Mouse (Mus musculus): Measurements from ENCODE around the gene Pkp1. TPM values are rescaled to one million over a fixed set of nuclear protein-coding genes. Genes with fewer than 3 reads are reported as not detected.

Pkp1 gene
- polyA plus RNA-seq, 2 experiments, result 31.2 to 41.5 TPM

GRCm38 (mm10) chr1:135913657-135914056 lies 5.3 kb downstream of the Pkp1 start:
- no peaks in the 10 kb centered on the region for H3K36me3 ChIP-seq (ENCODE audit: control insufficient read depth, insufficient read depth, low read length)
- WGBS, result 73% methylated on average over 4 of the region's 4 CpGs
- H3K27ac ChIP-seq (replicated peaks; ENCODE audit: low read depth, low read length), result no peak overlapping the region
- no peak overlapping the region for H3K4me3 ChIP-seq (replicated peaks; ENCODE audit: low read length)
- H3K9me3 ChIP-seq (ENCODE audit: control insufficient read depth, low read length), result no peaks in the 10 kb centered on the region
- no peak overlapping the region for H3K9ac ChIP-seq (ENCODE audit: low read depth, low read length, severe bottlenecking)
- no peak for TF ChIP-seq POLR2A (IDR thresholded peaks at IDR 0.05; ENCODE audit: borderline replicate concordance, extremely low read depth, insufficient read depth, insufficient read length)
- no peak for DNase-seq (ENCODE audit: low spot score)
- no peak overlapping the region for H3K4me2 ChIP-seq (replicated peaks; ENCODE audit: low read depth, low read length, severe bottlenecking)
- no peaks in the 10 kb centered on the region; the same call in 1 of the 2 replicates for H3K4me1 ChIP-seq (ENCODE audit: control insufficient read depth, insufficient read depth, low read length)
- ATAC-seq (ENCODE audit: low FRiP score, low read depth), result no peak
- peaks cover 25% of the 10 kb centered on the region for H3K27me3 ChIP-seq (ENCODE audit: control insufficient read depth, insufficient read depth, low read length)

- ATAC-seq (ENCODE audit: low FRiP score, low read depth) (no peak), DNase-seq (ENCODE audit: low spot score) (no peak)
- TF ChIP-seq POLR2A (IDR thresholded peaks at IDR 0.05; ENCODE audit: borderline replicate concordance, extremely low read depth, insufficient read depth, insufficient read length), result no peak
- Histone ChIP-seq H3K36me3 (ENCODE audit: control insufficient read depth, insufficient read depth, low read length) (no peaks in the 10 kb centered on the region), H3K4me2 (replicated peaks; ENCODE audit: low read depth, low read length, severe bottlenecking) (no peak overlapping the region), H3K4me3 (replicated peaks; ENCODE audit: low read length) (no peak overlapping the region), H3K27ac (replicated peaks; ENCODE audit: low read depth, low read length) (no peak overlapping the region), H3K9me3 (ENCODE audit: control insufficient read depth, low read length) (no peaks in the 10 kb centered on the region), H3K4me1 (ENCODE audit: control insufficient read depth, insufficient read depth, low read length) (no peaks in the 10 kb centered on the region), H3K27me3 (ENCODE audit: control insufficient read depth, insufficient read depth, low read length) (no peaks in the 10 kb centered on the region; the same call in 1 of the 2 replicates), H3K9ac (ENCODE audit: low read depth, low read length, severe bottlenecking) (no peak overlapping the region)
- 20% methylated on average over 6 of the region's 6 CpGs for WGBS
Observed at GRCm38 (mm10) chr1:135909381-135909780, 9.6 kb downstream of the Pkp1 start.

- Histone ChIP-seq H3K4me1 (ENCODE audit: control insufficient read depth, insufficient read depth, low read length) (no peaks in the 10 kb centered on the region), H3K27ac (replicated peaks; ENCODE audit: low read depth, low read length) (no peak overlapping the region), H3K4me2 (replicated peaks; ENCODE audit: low read depth, low read length, severe bottlenecking) (no peak overlapping the region), H3K36me3 (ENCODE audit: control insufficient read depth, insufficient read depth, low read length) (no peaks in the 10 kb centered on the region), H3K4me3 (replicated peaks; ENCODE audit: low read length) (no peak overlapping the region), H3K27me3 (ENCODE audit: control insufficient read depth, insufficient read depth, low read length) (no peaks in the 10 kb centered on the region), H3K9me3 (ENCODE audit: control insufficient read depth, low read length) (no peaks in the 10 kb centered on the region), H3K9ac (ENCODE audit: low read depth, low read length, severe bottlenecking) (no peak overlapping the region)
- WGBS, result 22% methylated on average over 11 of the region's 11 CpGs
- DNase-seq (ENCODE audit: low spot score), result peak; percentile 34
- no peak for TF ChIP-seq POLR2A (IDR thresholded peaks at IDR 0.05; ENCODE audit: borderline replicate concordance, extremely low read depth, insufficient read depth, insufficient read length)
- ATAC-seq (ENCODE audit: low FRiP score, low read depth), result 0 out of 2 replicates have a peak, but pooled peaks have one; percentile 65
Observed at GRCm38 (mm10) chr1:135906736-135907135, 12.3 kb downstream of the Pkp1 start.

- ATAC-seq (ENCODE audit: low FRiP score, low read depth) (no peak), DNase-seq (ENCODE audit: low spot score) (peak; percentile 44)
- H3K9me3 ChIP-seq (ENCODE audit: control insufficient read depth, low read length), result no peaks in the 10 kb centered on the region
- H3K9ac ChIP-seq (ENCODE audit: low read depth, low read length, severe bottlenecking), result no peak overlapping the region
- H3K36me3 ChIP-seq (ENCODE audit: control insufficient read depth, insufficient read depth, low read length), result no peaks in the 10 kb centered on the region
- no peaks in the 10 kb centered on the region for H3K4me1 ChIP-seq (ENCODE audit: control insufficient read depth, insufficient read depth, low read length)
- H3K27me3 ChIP-seq (ENCODE audit: control insufficient read depth, insufficient read depth, low read length), result no peaks in the 10 kb centered on the region
- TF ChIP-seq POLR2A (IDR thresholded peaks at IDR 0.05; ENCODE audit: borderline replicate concordance, extremely low read depth, insufficient read depth, insufficient read length), result no peak
- no peak overlapping the region for H3K4me2 ChIP-seq (replicated peaks; ENCODE audit: low read depth, low read length, severe bottlenecking)
- no peak overlapping the region for H3K27ac ChIP-seq (replicated peaks; ENCODE audit: low read depth, low read length)
- no peak overlapping the region for H3K4me3 ChIP-seq (replicated peaks; ENCODE audit: low read length)
- WGBS, result 51% methylated on average over 7 of the region's 7 CpGs
Observed at GRCm38 (mm10) chr1:135899991-135900515, 19.0 kb downstream of the Pkp1 start.

- H3K9ac ChIP-seq (ENCODE audit: low read depth, low read length, severe bottlenecking), result no peak overlapping the region
- no peaks in the 10 kb centered on the region for H3K27me3 ChIP-seq (ENCODE audit: control insufficient read depth, insufficient read depth, low read length)
- no peak overlapping the region for H3K4me3 ChIP-seq (replicated peaks; ENCODE audit: low read length)
- TF ChIP-seq POLR2A (IDR thresholded peaks at IDR 0.05; ENCODE audit: borderline replicate concordance, extremely low read depth, insufficient read depth, insufficient read length), result no peak
- DNase-seq (ENCODE audit: low spot score), result no peak
- no peaks in the 10 kb centered on the region for H3K36me3 ChIP-seq (ENCODE audit: control insufficient read depth, insufficient read depth, low read length)
- H3K27ac ChIP-seq (replicated peaks; ENCODE audit: low read depth, low read length), result 0 out of 2 replicates have a peak overlapping the region, but pooled peaks have one; percentile 7
- H3K4me1 ChIP-seq (ENCODE audit: control insufficient read depth, insufficient read depth, low read length), result no peaks in the 10 kb centered on the region
- no peak overlapping the region for H3K4me2 ChIP-seq (replicated peaks; ENCODE audit: low read depth, low read length, severe bottlenecking)
- no peaks in the 10 kb centered on the region for H3K9me3 ChIP-seq (ENCODE audit: control insufficient read depth, low read length)
- 87% methylated on average over 6 of the region's 6 CpGs for WGBS
- ATAC-seq (ENCODE audit: low FRiP score, low read depth), result no peak
Observed at GRCm38 (mm10) chr1:135899295-135899694, 19.7 kb downstream of the Pkp1 start.
